Mouse (Mus musculus) right cerebral cortex, postnatal 10 days (tissue): ENCODE measurements at regions not wholly inside any gene's neighbourhood (a gene's known extent, or its start where the extent isn't known, plus 50 kb on each side); places are given as distances from the start of the nearest gene placed in this dataset.
"Not testable (repeated sequence)": the region's sequence is repeated elsewhere in the genome, so short reads cannot be mapped to it uniquely, and the experiment has no call there.

ENCODE experiments used
- DNase-seq, 2 experiments: peaks; one replicate each; pipeline ENCODE4 v3.0.0; 2021; ENCODE audit warnings: low spot score in 2 of 2

GRCm38 (mm10) chr3:60798862-60799261 lies 203.7 kb upstream of the P2ry1 start:
- no peak for DNase-seq

GRCm38 (mm10) chr3:60804711-60805293 lies 197.8 kb upstream of the P2ry1 start:
- no peak for DNase-seq

DNA sequence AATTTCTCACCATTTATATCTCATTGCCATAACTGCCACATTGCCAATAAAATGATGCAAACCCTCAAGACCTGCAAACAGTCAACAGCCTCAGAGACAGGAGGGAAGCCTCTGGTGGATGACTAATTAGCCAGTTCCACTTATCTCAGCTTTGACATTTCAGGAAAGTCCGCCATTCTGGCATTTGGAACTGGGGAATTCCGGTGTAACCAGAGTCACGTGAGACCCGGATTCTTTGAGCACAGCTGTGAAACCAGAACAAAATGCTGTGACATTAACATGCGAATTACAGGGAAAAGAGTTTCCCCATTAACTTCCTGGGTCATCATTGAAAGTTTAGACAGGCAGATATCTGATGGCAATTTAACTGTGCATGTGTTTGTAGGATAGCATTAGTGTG lies 190.7 kb upstream of the P2ry1 start:
- no peak for DNase-seq

DNA sequence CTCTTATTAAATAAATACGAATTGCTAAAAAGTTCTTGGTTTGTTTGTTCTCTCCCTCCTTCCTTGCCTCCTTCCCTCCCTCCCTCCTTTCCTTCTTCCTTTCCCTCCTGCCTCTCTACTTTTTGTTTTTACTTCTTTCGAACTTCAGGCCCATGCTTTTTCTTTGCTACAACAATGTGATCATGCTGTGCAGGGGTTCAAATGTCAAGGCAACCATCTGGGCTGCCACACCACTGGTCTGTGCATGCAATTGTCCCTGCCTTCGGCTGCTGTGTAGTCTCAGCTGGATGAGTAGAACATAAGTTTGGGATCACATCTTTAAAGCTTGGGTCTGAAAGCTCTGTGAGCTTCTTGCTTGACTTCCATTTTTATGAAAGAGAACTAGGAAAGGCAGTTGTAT lies 189.1 kb upstream of the P2ry1 start:
- DNase-seq, result no peak

DNA sequence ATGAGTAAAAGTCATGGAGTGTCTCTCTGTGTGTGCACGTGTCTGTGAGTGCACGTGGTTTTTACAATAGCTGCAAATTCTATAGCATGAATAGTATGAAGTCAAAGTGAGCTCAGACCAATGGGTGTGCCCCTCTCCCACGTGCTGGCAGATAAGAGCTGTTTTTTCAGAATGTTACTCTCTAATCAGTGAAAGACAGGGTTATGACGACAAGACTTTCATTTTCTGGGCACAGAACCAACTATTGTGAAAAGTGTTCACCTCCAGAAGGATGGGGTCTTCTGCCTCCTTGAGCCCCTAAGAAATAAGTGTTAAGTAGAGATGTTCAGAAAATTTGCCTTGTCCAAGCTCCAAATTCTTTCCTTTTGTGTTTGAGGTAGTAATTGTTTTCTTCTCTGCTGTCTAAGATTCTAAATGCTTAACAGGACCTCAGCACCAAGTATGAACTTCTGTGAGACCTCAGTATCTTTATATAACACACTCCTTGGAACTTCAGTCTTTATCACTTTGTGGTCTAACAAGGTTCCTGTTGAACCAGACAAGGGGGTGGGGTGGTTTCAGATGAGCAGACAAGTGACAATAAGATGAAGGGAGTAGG lies 182.8 kb upstream of the P2ry1 start:
- DNase-seq, result no peak

DNA sequence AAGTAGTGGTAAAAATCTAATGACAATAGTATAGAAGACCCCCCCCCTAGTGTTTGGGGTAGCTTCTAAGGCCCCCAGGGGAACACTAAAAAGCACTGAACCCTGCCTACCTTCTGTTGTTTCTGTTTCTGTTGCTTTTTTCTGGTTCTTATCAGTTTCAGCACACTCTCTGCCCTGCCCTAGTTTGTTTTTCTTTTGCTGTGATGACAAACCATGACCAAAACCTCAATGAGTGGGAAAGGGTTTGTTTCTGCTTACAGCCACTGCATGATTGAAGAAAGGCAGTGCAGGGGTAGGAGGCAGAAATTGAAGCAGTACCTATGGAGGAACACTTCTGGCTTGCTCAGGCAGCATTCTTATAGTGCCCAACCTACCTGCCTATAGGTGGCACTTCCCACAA lies 181.1 kb upstream of the P2ry1 start:
- DNase-seq, result no peak

GRCm38 (mm10) chr3:60826759-60827158 lies 175.8 kb upstream of the P2ry1 start:
- DNase-seq, result no peak

- no peak for DNase-seq
Observed at GRCm38 (mm10) chr3:60832385-60832784, 170.2 kb upstream of the P2ry1 start.

GRCm38 (mm10) chr3:60841895-60842294 lies 160.7 kb upstream of the P2ry1 start:
- no peak for DNase-seq

DNA sequence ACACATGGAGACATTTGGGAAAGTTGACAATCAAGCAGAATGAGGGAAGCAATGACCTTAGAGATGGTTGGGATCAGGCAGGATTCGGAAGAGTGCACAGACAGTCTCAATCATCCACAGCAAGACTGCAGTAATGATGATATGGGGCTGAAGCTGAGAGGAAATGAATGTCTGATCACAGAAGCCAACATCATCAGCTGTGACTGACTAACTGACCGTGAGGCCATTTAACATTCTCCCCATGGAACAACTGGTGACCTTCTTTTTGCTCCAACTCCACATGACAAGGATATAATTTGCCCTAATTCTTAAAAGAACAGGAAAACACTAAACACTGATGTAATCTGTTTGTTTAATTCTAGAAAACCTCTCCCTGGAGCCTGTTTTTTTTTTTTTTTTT lies 157.3 kb upstream of the P2ry1 start:
- no peak for DNase-seq

DNA sequence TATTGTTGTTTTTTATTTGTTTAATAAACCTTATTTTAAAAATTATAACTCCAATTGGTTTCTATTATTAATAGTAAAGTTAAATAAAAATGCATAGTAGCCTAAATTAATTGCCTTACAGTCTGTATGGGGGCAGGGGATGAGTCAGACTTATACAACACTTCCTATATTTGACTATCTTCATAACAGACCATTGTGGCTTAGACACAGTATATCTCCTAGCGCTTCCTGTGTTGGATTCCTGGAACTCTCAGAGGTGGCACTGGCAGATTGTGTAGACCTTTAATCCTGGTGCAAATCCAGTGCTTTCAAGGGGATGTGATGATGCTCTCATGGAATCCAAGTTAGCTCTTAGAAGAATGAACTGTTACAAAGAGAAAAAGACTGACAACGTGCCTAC lies 154.2 kb upstream of the P2ry1 start:
- DNase-seq, result no peak

DNA sequence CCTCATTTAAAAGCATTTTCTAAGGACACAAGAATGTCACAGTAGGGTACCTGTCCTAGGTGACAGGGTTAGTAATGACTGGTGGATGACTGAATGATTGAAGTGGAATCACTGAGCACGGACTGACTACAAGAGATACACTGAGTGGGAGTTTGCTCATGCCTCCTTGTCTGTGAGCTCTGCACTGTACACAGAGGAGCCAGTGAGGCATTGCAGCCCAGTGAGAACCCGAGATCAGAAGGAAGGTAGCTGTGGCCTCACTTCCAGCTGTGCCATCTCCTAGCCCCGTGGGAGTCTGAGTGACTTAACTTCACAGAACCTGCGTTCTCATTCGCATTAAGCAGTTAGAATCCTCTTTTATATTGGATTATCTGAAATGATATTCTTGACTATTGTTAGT lies 148.8 kb upstream of the P2ry1 start:
- DNase-seq, result no peak

DNA sequence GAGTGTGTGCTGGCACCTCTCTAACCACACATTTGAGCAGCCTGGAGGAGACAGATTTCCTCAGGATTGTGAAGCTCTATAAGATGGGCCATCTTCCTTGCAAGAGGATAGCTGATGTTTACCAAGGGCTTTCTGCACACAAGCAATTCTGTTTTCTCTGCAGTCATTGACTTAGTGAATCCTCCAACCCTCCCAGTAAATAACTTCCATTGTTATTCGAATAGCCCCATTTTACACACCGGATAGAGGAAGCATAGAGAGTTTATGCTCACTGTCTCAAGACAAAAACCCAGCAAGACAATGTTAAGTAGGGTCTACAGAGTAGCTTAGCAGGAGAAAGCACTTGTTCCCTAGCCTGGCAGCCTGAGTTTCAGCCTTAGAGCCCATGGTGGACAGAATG lies 146.9 kb upstream of the P2ry1 start:
- no peak for DNase-seq

DNA sequence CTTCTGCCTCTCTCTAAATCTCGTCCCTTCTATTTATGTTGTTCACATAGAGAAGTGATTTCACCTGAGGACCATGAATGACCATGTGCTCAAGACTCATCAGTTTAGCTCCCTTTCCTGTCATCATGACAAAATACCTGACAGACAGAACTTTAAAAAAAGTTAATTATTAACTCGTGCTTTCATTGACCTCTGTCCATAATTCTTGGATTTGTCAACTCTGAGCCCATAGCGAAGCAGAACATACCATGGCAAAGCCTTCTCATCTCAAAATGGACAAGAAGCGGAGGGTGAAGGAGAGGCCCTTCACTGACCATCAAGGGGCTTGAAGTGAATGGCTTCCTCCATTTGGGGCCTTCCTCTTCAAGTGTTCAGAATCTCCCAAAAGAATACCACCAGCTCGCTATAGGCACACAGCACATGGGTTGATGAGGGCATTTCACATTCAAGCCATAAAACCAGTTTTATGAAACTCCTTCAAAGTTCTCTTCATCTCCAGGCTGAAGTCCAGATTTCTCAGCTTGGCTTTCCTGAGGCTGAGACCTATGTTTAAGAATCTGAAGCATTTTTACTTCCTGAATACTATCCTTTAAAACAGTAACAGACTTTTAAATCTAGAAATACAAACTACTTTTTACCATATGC lies 144.0 kb upstream of the P2ry1 start:
- DNase-seq, result no peak

- no peak for DNase-seq
Observed at GRCm38 (mm10) chr3:60859119-60859515, 143.5 kb upstream of the P2ry1 start.

DNA sequence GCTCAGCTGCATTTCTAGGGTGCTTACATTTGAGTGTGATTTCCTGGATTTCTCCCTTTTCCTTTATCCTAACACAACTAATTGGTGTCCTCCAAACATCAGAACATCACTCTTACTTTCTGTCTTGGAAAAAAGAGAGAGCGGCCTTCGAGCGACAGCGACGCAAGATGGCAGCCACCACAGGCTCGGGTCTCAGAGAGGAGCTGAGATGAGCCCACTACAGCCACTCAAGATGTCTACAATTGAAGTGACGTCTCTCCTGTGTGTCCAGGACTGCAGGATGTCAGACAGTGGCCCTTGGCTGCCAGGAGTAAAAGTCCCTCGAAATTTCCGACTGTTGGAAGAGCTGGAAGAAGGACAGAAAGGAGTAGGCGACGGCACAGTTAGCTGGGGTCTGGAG lies 125.7 kb upstream of the P2ry1 start:
- not testable (repeated sequence) for DNase-seq

DNA sequence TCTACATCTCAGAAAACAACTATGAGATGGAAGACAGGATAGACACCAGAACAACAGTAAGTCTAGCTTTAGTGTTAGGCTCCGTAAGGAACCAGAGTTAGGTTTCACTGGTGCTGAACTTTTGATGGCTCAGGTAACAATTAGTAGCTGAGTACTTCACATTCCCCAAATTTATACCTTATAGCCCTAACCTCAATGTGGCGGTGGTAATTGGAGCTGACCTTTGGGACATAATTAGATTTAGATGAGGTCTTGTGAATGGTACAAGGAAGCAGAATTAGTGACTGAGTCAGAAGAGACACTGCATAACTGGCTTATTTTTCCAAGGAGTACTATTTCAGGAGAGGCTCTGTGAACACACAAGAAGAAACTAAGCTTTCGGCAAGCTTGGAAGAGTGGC lies 123.7 kb upstream of the P2ry1 start:
- DNase-seq, result no peak

- no peak for DNase-seq
Observed at GRCm38 (mm10) chr3:60884027-60884426, 118.6 kb upstream of the P2ry1 start.

DNA sequence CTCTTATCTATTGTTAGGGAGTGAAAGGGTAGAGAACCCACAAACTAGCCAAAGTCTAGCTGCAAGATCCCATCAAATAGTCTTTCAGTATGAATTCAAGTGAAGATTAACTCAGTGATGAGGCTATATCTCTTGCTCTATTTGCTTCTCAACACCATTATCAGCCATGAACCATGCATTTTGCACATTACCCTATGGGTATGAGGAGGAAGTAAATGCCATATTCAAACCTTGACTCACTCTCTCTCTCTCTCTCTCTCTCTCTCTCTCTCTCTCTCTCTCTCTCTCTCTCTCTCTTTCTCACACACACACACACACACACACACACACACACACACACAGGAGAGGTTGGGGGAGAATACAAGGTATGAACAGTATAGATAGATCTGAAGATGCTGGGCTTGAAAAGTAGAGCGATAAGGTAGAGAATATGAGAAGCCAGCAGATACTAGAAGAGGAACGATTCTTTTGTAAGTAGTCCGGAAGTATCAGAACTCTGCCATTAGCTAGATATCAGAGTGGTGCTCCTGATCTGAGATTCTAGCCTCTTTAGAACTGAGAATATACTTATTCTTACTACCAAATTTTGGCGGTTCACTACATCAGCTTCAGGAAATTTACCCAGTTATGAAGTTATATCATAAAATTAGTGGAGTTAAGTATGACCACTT lies 113.3 kb upstream of the P2ry1 start:
- no peak for DNase-seq

- no peak for DNase-seq
Observed at GRCm38 (mm10) chr3:60897628-60898269, 104.8 kb upstream of the P2ry1 start.

- DNase-seq, result no peak
Observed at GRCm38 (mm10) chr3:60898720-60899119, 103.9 kb upstream of the P2ry1 start.

GRCm38 (mm10) chr3:60901571-60901970 lies 101.0 kb upstream of the P2ry1 start:
- DNase-seq, result no peak

DNA sequence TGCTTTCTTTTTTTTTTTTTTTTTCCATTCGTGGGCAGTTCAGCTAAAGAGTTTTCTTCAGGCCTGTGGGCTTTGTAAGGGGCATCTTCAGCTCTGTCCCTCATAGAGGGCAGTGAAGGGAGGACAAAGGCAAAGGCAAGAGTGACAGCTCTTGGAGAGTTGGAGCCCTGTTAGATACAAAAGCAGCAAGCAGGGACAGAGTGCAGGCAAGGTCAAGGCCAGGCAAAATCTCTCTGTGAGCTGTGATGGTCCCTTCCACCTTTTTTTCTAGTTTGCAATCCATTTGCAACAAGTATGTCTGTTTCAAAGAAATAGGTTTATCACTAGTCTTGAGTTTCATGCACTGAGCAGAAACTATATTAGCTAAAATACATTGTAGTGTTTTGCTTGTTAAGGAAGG lies 86.2 kb upstream of the P2ry1 start:
- no peak for DNase-seq
